Comparison of ENCODE assay signal across 20 mouse cellular contexts in genomic region chr2:129819951-129820350, GRCm38 (mm10). TPM values are rescaled to one million over a fixed set of nuclear protein-coding genes. Genes with fewer than 3 reads are reported as not detected.
DNase-seq lines count a peak whose midpoint lies in the region; ATAC-seq lines count a peak whose summit lies in the region.
"Had no signal": no experiment of that assay in that cellular context is flagged by ENCODE, and none has a peak within 500 bp of the region (broad histone marks: within the 10 kb centered on the region; RNA-seq: fewer than 3 reads in every experiment).

No protein-coding gene starts in this region.

- DNase-seq in adrenal gland, adult (ENCODE audit: inconsistent age in 2 of 2, low spot score in 1 of 2): peak; percentile 36 to 67
- DNase-seq in adrenal gland, postnatal 14 days: no peak
- DNase-seq in heart, postnatal 36 days: no peak
- peak; percentile 37 for DNase-seq in ovary, adult 18-20 months (ENCODE audit: low spot score)
- DNase-seq in ovary, postnatal 14 days (ENCODE audit: low spot score): no peak
- no peak for DNase-seq in frontal cortex, postnatal 36 days (ENCODE audit: low spot score in 2 of 2)
- DNase-seq: adrenal gland, postnatal 25 days; cerebellum, adult 11 months; cerebellum, postnatal 36 days; gastrocnemius, postnatal 25 days; heart, postnatal 4 days; kidney, postnatal 10 days; layer of hippocampus, adult 9-11 months; lung, adult 2 months had no signal

- no peak for ATAC-seq in heart, embryonic 15.5 days (replicated peaks; ENCODE audit: insufficient number of reproducible peaks, insufficient read depth, low FRiP score, low read depth)
- no peak for ATAC-seq in hindbrain, embryonic 13.5 days (ENCODE audit: low FRiP score)
- ATAC-seq: midbrain, embryonic 16.5 days had no signal

- H3K9me3 ChIP-seq in heart, embryonic 15.5 days (replicated peaks): no peaks in the 10 kb centered on the region
- no peaks in the 10 kb centered on the region for H3K9me3 ChIP-seq in hindbrain, embryonic 13.5 days
- H3K9me3 ChIP-seq: embryonic facial prominence, embryonic 10.5 days; limb, embryonic 15.5 days had no signal

- intact Hi-C loops in heart, postnatal 36 days (cut with DNase I): no loop called here

- no peaks in the 10 kb centered on the region for H3K36me3 ChIP-seq in heart, embryonic 15.5 days
- H3K36me3 ChIP-seq in hindbrain, embryonic 13.5 days: peaks cover 18% of the 10 kb centered on the region; the same call in 1 of the 2 replicates

- H3K27me3 ChIP-seq in heart, embryonic 15.5 days: no peaks in the 10 kb centered on the region
- no peaks in the 10 kb centered on the region for H3K27me3 ChIP-seq in hindbrain, embryonic 13.5 days
- H3K27me3 ChIP-seq: limb, embryonic 15.5 days had no signal

- 85% methylated on average over 1 of the region's 1 CpGs for WGBS in heart, embryonic 15.5 days
- WGBS in hindbrain, embryonic 13.5 days: 98% methylated on average over 1 of the region's 1 CpGs

- H3K4me1 ChIP-seq in heart, embryonic 15.5 days (replicated peaks): peaks cover 79% of the 10 kb centered on the region
- H3K4me1 ChIP-seq in hindbrain, embryonic 13.5 days (replicated peaks): peaks cover 17% of the 10 kb centered on the region
- H3K4me1 ChIP-seq: embryonic facial prominence, embryonic 10.5 days had no signal

- H3K4me2 ChIP-seq in heart, embryonic 15.5 days: no peak overlapping the region
- no peak overlapping the region for H3K4me2 ChIP-seq in hindbrain, embryonic 13.5 days
- H3K4me2 ChIP-seq: limb, embryonic 15.5 days had no signal

- H3K9ac ChIP-seq in heart, embryonic 15.5 days: no peak overlapping the region
- no peak overlapping the region for H3K9ac ChIP-seq in hindbrain, embryonic 13.5 days
- H3K9ac ChIP-seq: limb, embryonic 15.5 days had no signal

- peak overlapping the region; percentile 72 for H3K27ac ChIP-seq in heart, embryonic 15.5 days
- no peak overlapping the region for H3K27ac ChIP-seq in hindbrain, embryonic 13.5 days
- H3K27ac ChIP-seq: embryonic facial prominence, embryonic 10.5 days; limb, embryonic 15.5 days; macrophage had no signal

- no peak overlapping the region for H3K4me3 ChIP-seq in heart, embryonic 15.5 days
- H3K4me3 ChIP-seq in hindbrain, embryonic 13.5 days: no peak overlapping the region
- H3K4me3 ChIP-seq: embryonic facial prominence, embryonic 10.5 days; limb, embryonic 15.5 days had no signal

RNA-seq across cellular contexts. Expression of gene Stk35, which starts 19.6 kb away (rescaled TPM):
- total RNA-seq in adrenal gland, postnatal 14 days (2021): 22.2 and 23.9 TPM in 2 replicates
- 6.0 and 8.9 TPM in 2 replicates for polyA plus RNA-seq in heart, embryonic 15.5 days (2015; fragmentation: Nextera tagmentation; extraction: Ambion mirVana)
- total RNA-seq in heart, postnatal 36 days (2021): 10 to 100 TPM; 16.6 to 20.9 TPM
- polyA plus RNA-seq in hindbrain, embryonic 13.5 days (2015; fragmentation: Nextera tagmentation; extraction: Ambion mirVana): 8.2 and 8.7 TPM in 2 replicates

Comparison
In these comparisons a context has a peak if more than half of its experiments do, and no peak if none do; other contexts are left out.
1. DNase-seq: peak in adrenal gland, adult (2 of 2) and ovary, adult 18-20 months (single experiment); none in adrenal gland, postnatal 14 days (single experiment), heart, postnatal 36 days (0 of 2), ovary, postnatal 14 days (single experiment) and frontal cortex, postnatal 36 days (0 of 2).